Mouse (Mus musculus): Measurements from ENCODE around the gene Btbd6. TPM values are rescaled to one million over a fixed set of nuclear protein-coding genes. Genes with fewer than 3 reads are reported as not detected.

The Btbd6 gene
- 1.3 TPM for polyA plus RNA-seq (2014; fragmentation: Illumina TruSeq; extraction: RNeasy Lipid Tissue Mini Kit (QIAGEN cat#74804); ENCODE audit: low read depth, low replicate concordance)

GRCm38 (mm10) chr12:112976371-112977073 lies at the start of gene Btbd6:
Gene Btbd6 (plus strand): TSS chr12:112976482.

GRCm38 (mm10) chr12:112929562-112930352 lies 46.5 kb upstream of the Btbd6 start, which contains the start of gene Jag2:
Gene Jag2 (minus strand): TSS chr12:112929776.

GRCm38 (mm10) chr12:112941776-112942713 lies 34.2 kb upstream of the Btbd6 start, which contains the start of gene Nudt14:
Gene Nudt14 (minus strand): TSS chr12:112942124.

GRCm38 (mm10) chr12:113000294-113001132 lies 24.2 kb downstream of the Btbd6 start, which contains the start of gene Brf1:
Gene Brf1 (minus strand): TSS chr12:113000704.

GRCm38 (mm10) chr12:113013604-113014558 lies 37.6 kb downstream of the Btbd6 start, which contains the start of gene Pacs2:
Gene Pacs2 (plus strand): TSS chr12:113014508.

Other genes with a start within 250 kb of the Btbd6 start
- 0.20 TPM for gene Pld4, start 215.8 kb upstream of the Btbd6 start, polyA plus RNA-seq (2014; fragmentation: Illumina TruSeq; extraction: RNeasy Lipid Tissue Mini Kit (QIAGEN cat#74804); ENCODE audit: low read depth, low replicate concordance)
- gene Ahnak2, start 173.8 kb upstream of the Btbd6 start, polyA plus RNA-seq (2014; fragmentation: Illumina TruSeq; extraction: RNeasy Lipid Tissue Mini Kit (QIAGEN cat#74804); ENCODE audit: low read depth, low replicate concordance) = 0.16 TPM
- gene Clba1, start 167.5 kb upstream of the Btbd6 start, polyA plus RNA-seq (2014; fragmentation: Illumina TruSeq; extraction: RNeasy Lipid Tissue Mini Kit (QIAGEN cat#74804); ENCODE audit: low read depth, low replicate concordance) = 5.5 TPM
- gene Cdca4, start 147.1 kb upstream of the Btbd6 start, polyA plus RNA-seq (2014; fragmentation: Illumina TruSeq; extraction: RNeasy Lipid Tissue Mini Kit (QIAGEN cat#74804); ENCODE audit: low read depth, low replicate concordance) = 3.3 TPM
- not detected for gene Gpr132, start 108.3 kb upstream of the Btbd6 start, polyA plus RNA-seq (2014; fragmentation: Illumina TruSeq; extraction: RNeasy Lipid Tissue Mini Kit (QIAGEN cat#74804); ENCODE audit: low read depth, low replicate concordance)
- 0.12 TPM for gene Jag2, start 46.7 kb upstream of the Btbd6 start, polyA plus RNA-seq (2014; fragmentation: Illumina TruSeq; extraction: RNeasy Lipid Tissue Mini Kit (QIAGEN cat#74804); ENCODE audit: low read depth, low replicate concordance)
- gene Nudt14, start 34.4 kb upstream of the Btbd6 start, polyA plus RNA-seq (2014; fragmentation: Illumina TruSeq; extraction: RNeasy Lipid Tissue Mini Kit (QIAGEN cat#74804); ENCODE audit: low read depth, low replicate concordance) = 0.44 TPM
- gene Brf1, start 24.2 kb downstream of the Btbd6 start, polyA plus RNA-seq (2014; fragmentation: Illumina TruSeq; extraction: RNeasy Lipid Tissue Mini Kit (QIAGEN cat#74804); ENCODE audit: low read depth, low replicate concordance) = 14.1 TPM
- gene Pacs2, start 38.0 kb downstream of the Btbd6 start, polyA plus RNA-seq (2014; fragmentation: Illumina TruSeq; extraction: RNeasy Lipid Tissue Mini Kit (QIAGEN cat#74804); ENCODE audit: low read depth, low replicate concordance) = 6.4 TPM
- not detected for gene Tex22, start 98.0 kb downstream of the Btbd6 start, polyA plus RNA-seq (2014; fragmentation: Illumina TruSeq; extraction: RNeasy Lipid Tissue Mini Kit (QIAGEN cat#74804); ENCODE audit: low read depth, low replicate concordance)
- gene Mta1, start 121.8 kb downstream of the Btbd6 start, polyA plus RNA-seq (2014; fragmentation: Illumina TruSeq; extraction: RNeasy Lipid Tissue Mini Kit (QIAGEN cat#74804); ENCODE audit: low read depth, low replicate concordance) = 5.8 TPM
- gene Crip2, start 163.8 kb downstream of the Btbd6 start, polyA plus RNA-seq (2014; fragmentation: Illumina TruSeq; extraction: RNeasy Lipid Tissue Mini Kit (QIAGEN cat#74804); ENCODE audit: low read depth, low replicate concordance) = not detected
- gene Crip1, start 169.8 kb downstream of the Btbd6 start, polyA plus RNA-seq (2014; fragmentation: Illumina TruSeq; extraction: RNeasy Lipid Tissue Mini Kit (QIAGEN cat#74804); ENCODE audit: low read depth, low replicate concordance) = not detected
- gene Tedc1, start 179.9 kb downstream of the Btbd6 start, polyA plus RNA-seq (2014; fragmentation: Illumina TruSeq; extraction: RNeasy Lipid Tissue Mini Kit (QIAGEN cat#74804); ENCODE audit: low read depth, low replicate concordance) = not detected
- gene Tmem121, start 209.4 kb downstream of the Btbd6 start, polyA plus RNA-seq (2014; fragmentation: Illumina TruSeq; extraction: RNeasy Lipid Tissue Mini Kit (QIAGEN cat#74804); ENCODE audit: low read depth, low replicate concordance) = not detected

Measured in kidney, adult 10 weeks (tissue).